Mouse (Mus musculus) R1 (cell line): Measurements from ENCODE around the gene Pctp.

ENCODE experiments used
- DNase-seq: peaks from one replicate; pipeline ENCODE4 v3.0.0-alpha.2; 2018; ENCODE audit warnings: low read depth, low spot score

Pctp gene

GRCm38 (mm10) chr11:89978353-89978831 lies 24.3 kb downstream of the Pctp start:
- no peak for DNase-seq

- no peak for DNase-seq
These were observed 24.8 kb downstream of the Pctp start for GRCm38 (mm10) chr11:89977746-89978352.

GRCm38 (mm10) chr11:89976361-89976760 lies 26.3 kb downstream of the Pctp start:
- no peak for DNase-seq

- no peak for DNase-seq
These were observed 31.4 kb downstream of the Pctp start for GRCm38 (mm10) chr11:89971296-89971695.

- no peak for DNase-seq
These were observed 32.0 kb downstream of the Pctp start for GRCm38 (mm10) chr11:89970726-89971125.

- DNase-seq: no peak
These were observed 33.6 kb downstream of the Pctp start for GRCm38 (mm10) chr11:89969131-89969530.

- no peak for DNase-seq
These were observed 51.9 kb downstream of the Pctp start for GRCm38 (mm10) chr11:89950691-89951270.

GRCm38 (mm10) chr11:89947806-89948205 lies 54.9 kb downstream of the Pctp start:
- DNase-seq: no peak

GRCm38 (mm10) chr11:89945159-89945558 lies 57.5 kb downstream of the Pctp start:
- no peak for DNase-seq

GRCm38 (mm10) chr11:89937241-89937640 lies 65.5 kb downstream of the Pctp start:
- peak; percentile 13 for DNase-seq
